Mouse (Mus musculus) G1E (cell line): ENCODE data around the gene Drg1.

Source experiments
- CTCF ChIP-seq: IDR thresholded peaks from 2 replicates; pipeline ENCODE4 v1.5.1; 2012; ENCODE audit warnings: low read depth, low read length, inconsistent platforms, mixed read lengths
- TAL1 ChIP-seq: conservative IDR thresholded peaks from 2 replicates; pipeline ENCODE4 v1.6.1; 2012; ENCODE audit warnings: low read depth, low read length, inconsistent platforms, mixed read lengths

DNA sequence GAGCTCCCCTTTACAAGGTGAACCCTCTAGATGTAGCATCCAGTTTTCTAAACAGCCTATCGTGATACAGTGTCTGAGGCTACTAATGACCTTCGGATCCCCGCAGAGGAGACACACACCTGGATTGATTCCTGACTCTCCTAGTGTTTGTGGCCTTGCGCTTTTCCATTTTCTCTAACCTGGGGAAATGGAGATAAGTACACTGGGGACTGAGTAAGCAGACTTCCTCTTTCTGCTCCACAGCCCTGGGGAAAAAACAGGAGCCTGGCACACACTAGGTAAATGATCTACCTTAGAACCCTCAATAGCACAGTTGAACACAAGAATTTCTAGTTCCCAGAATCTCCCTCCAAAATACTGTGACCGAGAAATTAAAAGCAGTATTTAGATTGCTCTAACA is 21.7 kb upstream of the Drg1 start:
- TF ChIP-seq TAL1, result no peak
- no peak for TF ChIP-seq CTCF
